Mouse (Mus musculus): ENCODE measurements around the gene Armcx6.
"Not testable (repeated sequence)": the region's sequence is repeated elsewhere in the genome, so short reads cannot be mapped to it uniquely, and the experiment has no call there.

DNA sequence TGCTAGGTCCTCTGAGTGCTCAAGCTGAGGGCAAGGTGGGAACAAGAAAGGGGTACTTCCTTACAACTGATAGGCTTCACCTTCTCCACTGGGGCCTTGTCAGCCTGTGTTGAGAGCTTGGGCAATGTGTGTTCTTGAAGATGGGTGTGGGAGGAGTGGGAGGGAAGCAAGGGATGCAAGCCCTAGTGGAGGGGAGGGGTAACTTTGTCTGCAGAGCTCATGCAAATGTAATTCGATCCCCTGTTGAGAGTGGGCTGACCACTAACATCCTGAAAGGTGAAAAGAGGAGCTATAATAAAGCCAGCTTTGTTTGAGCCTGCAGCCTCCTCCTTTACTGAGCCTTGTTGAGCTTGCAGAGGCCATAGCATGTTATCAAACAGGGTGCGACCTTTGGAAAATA lies 27.5 kb downstream of the Armcx6 start:
- not testable (repeated sequence) for TF ChIP-seq CTCF, EP300 (IDR thresholded peaks at IDR 0.05; ENCODE audit: low read depth)

Measured in liver, embryonic 14.5 days (tissue).